Mouse (Mus musculus): Measurements from ENCODE around the gene Ubac2.

Ubac2 gene

GRCm38 (mm10) chr14:121926901-121927300 is 48.5 kb downstream of the Ubac2 start:
- no peak for DNase-seq (ENCODE audit: low read depth)

GRCm38 (mm10) chr14:121927451-121927850 is 49.0 kb downstream of the Ubac2 start:
- no peak for DNase-seq (ENCODE audit: low read depth)

DNA sequence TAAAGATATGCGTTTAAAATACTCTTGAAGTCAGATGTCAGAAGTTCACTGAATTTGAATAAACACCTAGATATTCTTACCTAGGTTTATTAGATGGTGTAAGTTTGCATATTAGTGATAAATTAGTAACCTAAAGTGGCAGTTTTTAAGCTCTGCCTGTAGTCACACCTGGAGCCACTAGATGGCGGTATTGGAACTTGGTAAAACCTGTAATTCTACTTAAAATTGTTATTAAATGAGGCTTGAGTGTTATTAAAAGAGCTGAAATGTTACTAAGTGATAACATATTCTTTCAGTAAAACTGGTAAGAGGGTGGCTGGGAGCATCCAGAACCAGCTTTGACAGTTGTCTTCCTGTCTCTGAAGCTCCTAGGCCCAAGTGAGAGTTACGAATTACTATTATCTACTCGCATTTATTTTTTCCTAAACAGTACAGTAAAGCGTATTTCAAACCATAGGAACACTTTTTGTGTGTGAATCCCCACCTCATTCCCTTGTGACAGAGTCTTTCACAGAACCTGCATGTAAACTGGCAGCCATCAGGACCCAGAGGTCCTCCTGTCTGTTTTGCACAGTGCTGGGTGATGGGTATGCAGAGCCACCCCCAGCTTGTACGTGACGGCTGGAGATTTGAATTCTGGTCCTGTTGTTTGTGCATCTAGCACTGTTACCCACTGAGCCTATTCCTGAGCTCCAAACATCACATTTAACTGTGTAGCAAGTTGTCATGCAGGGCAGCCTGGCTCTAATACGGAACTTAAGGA is 50.1 kb downstream of the Ubac2 start:
- DNase-seq (ENCODE audit: low read depth): peak; percentile 78

- peak; percentile 50 for DNase-seq (ENCODE audit: low read depth)
Measured at GRCm38 (mm10) chr14:121929243-121929951, 51.0 kb downstream of the Ubac2 start.

DNA sequence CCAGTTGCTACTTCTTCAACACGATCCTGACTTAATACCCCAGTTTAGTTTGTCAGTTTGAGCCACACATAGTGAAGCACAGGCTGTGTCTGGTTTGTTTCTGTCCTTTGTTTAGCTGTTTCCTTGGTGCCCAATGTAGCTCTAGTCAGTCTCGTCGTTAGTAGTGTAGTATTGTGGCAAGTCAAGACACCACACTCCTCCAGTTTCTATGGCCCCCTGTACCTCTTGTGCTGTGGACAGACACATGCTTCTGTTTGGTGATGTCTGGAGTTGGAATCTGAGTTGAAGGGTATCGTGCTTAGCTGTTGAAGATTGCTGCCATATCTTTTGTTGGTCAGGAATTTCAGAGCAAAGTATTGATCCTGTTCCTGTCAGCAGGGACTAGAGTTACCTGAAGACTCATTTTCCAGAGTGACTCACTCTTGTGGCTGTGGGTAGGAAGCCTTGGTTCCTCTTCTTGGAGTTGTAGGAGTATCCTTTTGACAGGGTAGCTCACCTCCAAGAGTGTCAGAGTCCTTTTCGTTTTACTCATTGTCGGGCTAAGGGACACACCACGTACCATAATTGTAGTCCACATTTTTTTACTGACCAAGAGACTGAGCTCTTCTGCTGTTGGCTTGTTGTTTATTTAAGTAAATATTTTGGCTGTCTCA is 52.4 kb downstream of the Ubac2 start:
- DNase-seq (ENCODE audit: low read depth): no peak

- no peak for DNase-seq (ENCODE audit: low read depth)
Measured at GRCm38 (mm10) chr14:121931594-121931993, 53.2 kb downstream of the Ubac2 start.

DNA sequence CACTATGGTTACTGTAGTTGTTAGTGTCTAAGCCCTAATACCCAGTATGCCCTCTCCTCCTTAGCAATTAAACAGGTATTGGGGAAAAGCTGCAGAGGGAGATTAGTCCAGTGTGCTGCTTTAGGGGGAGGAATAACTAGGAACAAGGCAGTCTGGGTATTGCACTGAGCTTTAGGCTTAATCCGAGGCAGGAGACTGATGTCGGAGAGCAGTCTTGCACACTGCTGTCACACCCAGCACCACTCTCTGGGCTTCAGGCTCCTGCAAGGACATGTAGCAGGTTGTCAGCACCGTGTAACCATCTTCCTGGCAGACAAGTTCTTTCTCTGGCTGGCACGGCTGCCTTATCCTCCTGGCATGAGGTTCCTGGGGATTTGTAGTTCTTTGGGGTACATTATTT is 53.8 kb downstream of the Ubac2 start:
- no peak for DNase-seq (ENCODE audit: low read depth)

- DNase-seq (ENCODE audit: low read depth): no peak
Measured at GRCm38 (mm10) chr14:121933906-121934596, 55.6 kb downstream of the Ubac2 start.

DNA sequence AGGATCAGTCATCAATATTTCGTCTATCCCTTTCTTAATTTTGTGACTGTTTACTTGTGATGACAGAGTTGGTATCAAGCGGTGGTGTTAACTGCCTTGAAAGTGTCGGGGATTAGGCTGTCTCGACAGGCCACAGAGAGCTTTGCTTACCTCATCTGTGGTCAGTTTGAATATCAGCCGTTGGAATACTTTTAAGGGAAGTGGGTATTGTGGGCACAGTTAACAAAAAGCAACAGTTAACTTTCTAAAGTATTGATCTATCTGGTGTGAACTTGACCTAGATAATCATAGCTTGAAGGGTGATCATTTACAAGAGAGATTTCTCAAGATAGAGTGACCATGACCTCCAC is 56.2 kb downstream of the Ubac2 start:
- DNase-seq (ENCODE audit: low read depth): no peak

DNA sequence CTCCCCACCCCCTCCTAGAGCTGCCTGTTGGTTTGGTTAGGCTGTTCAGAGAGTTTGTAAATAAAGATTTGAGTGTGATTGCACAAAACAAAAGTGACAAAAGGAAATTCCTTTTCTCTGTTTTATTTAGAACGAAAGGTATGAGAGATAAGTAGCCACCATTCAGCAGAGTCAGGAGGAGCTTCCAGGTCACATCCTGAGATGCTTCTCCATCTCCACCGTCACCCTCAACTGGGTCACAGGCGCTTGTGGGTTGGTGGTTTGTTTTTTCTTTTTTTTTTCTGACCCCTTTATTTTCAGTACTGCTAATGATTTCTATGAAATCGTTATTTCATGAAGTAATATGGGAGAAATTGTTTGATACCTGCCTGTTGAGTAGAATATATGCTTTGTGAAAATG is 57.9 kb downstream of the Ubac2 start:
- DNase-seq (ENCODE audit: low read depth): no peak

DNA sequence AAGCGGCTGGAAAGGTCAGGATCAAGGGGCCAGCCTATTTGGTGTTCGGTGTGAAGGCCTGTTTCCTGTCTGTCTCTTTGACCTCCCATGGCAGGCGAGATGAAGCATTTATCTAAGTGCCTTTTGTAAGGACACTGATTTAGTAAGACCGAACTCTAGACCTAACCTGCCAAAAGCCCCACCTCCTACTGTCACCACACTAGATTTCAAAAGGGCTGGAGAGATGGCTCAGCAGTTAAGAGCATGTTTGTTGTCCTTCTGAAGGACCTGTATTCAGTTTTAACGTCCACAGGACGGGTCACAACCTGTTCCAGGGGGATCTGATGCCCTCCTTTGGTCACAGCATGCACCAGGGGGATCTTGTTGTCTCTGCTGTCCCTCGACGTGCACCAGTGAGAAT is 58.4 kb downstream of the Ubac2 start:
- no peak for DNase-seq (ENCODE audit: low read depth)

GRCm38 (mm10) chr14:121937601-121938255 is 59.3 kb downstream of the Ubac2 start:
- no peak for DNase-seq (ENCODE audit: low read depth)

GRCm38 (mm10) chr14:121938256-121939191 is 60.1 kb downstream of the Ubac2 start:
- no peak for DNase-seq (ENCODE audit: low read depth)

DNA sequence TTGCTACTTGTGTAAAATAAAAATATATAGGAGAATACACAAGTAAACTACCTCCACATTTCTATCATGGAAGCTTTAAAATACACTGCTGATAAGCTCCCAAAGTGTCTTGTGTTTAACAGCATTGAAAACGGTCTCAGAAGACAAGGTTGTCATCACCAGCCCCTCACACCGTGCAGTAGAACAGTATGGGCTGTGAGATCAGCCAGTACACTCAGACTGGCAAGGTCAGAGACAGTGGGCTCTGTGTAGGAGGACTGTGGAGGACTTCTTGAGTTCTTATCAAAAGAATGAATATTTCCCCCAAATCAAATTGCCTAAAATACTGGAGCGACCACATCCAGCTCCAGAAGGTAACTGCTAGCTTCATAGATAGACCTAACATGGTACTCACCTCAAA is 61.2 kb downstream of the Ubac2 start:
- DNase-seq (ENCODE audit: low read depth): no peak

GRCm38 (mm10) chr14:121946131-121946530 is 67.7 kb downstream of the Ubac2 start:
- DNase-seq (ENCODE audit: low read depth): no peak

GRCm38 (mm10) chr14:121946728-121947127 is 68.3 kb downstream of the Ubac2 start:
- no peak for DNase-seq (ENCODE audit: low read depth)

DNA sequence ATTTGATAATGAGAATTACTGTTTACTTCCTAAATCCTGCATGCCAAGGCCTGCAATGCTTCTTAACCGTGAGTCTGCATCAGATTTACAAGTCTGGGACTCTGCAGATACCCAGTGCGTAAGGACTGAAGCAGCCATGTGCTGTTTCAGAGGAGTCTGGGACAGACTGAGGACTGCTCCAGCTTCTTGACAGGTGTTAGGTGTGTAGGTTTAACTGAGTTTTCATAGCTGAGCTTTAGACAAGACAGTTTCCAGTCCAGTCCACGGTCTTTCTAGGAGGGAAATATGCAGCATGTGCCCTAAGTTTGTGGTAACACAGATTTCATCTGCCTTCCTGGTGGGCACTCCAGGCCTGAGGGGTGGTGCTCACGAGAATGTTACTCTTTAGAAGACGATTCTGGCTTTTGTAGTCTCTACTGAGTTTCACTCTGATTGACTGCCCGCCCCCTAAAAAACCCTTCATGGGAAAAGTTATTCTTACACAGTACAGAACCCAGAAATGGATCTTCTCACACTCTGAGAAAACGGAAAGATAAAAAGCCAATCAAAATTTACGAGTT is 68.9 kb downstream of the Ubac2 start:
- DNase-seq (ENCODE audit: low read depth): no peak

DNA sequence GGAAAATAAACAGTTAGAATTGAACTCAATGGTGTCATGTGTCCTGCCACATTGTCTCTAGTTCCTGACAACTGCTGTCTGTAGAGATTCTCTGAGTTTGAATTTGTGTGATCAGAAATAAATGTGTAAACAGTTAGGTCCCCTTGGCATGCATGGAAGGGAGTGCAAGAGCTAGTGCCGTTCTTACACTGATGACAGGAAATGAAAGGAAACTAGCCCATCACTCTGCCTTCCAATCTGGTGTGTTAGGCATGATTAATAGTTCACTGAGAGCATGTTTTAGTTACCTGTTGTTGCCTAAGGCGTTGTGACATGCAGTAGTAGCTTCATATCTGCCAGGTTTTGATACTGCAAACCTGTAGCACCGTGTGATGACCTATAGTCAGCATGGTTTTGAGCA is 69.5 kb downstream of the Ubac2 start:
- DNase-seq (ENCODE audit: low read depth): no peak

- DNase-seq (ENCODE audit: low read depth): no peak
Measured at GRCm38 (mm10) chr14:121949436-121949835, 71.0 kb downstream of the Ubac2 start.

DNA sequence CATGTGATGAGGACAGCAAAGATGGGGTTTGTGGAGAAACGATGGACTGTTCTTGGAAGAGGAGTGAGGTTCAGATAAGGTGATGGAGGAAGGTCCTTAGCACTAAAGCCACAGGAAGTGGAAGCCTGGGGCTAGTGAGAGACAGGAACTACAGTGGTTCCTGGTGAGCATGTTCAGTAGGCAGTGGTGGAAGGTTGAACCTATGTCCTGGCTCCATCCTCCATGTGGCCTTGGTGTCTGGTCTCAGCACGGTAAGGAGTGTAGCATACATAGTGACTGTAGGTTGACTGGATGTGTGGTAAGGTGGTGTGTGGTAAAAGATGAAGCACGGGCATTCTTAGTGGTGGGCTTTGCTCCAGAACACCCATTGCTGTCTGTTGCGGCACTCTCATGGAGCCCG is 71.5 kb downstream of the Ubac2 start:
- DNase-seq (ENCODE audit: low read depth): no peak
